Mouse (Mus musculus) lung, adult 2 months (tissue): ENCODE data around the gene Slc13a3.

Source experiments
- CTCF ChIP-seq: fragments of 200-500 bp; IDR thresholded peaks from 2 replicates; pipeline ENCODE4 v1.5.1; 2011; ENCODE audit warnings: mild to moderate bottlenecking, low read length, control low read depth; ENCODE audit not compliant: insufficient read depth
- POLR2A ChIP-seq: fragments of 200-500 bp; IDR thresholded peaks from 2 replicates; pipeline ENCODE4 v1.6.1; 2011; ENCODE audit warnings: low read depth, mild to moderate bottlenecking, control low read depth, low read length, borderline replicate concordance; ENCODE audit errors: extremely low read depth

GRCm38 (mm10) chr2:165441613-165442012 is 31.4 kb downstream of the Slc13a3 start:
- TF ChIP-seq POLR2A: no peak
- no peak for TF ChIP-seq CTCF
